Mouse (Mus musculus): ENCODE measurements around the gene Plekhg3.

GRCm38 (mm10) chr12:76615580-76615937 is 84.9 kb downstream of the Plekhg3 start:
- no peak for TF ChIP-seq CTCF (IDR thresholded peaks at IDR 0.05; ENCODE audit: low read depth, low read length)
- TF ChIP-seq TAL1 (conservative IDR thresholded peaks at IDR 0.05; ENCODE audit: low read depth, low read length), result no peak
- TF ChIP-seq GATA1 (IDR thresholded peaks at IDR 0.05; ENCODE audit: borderline replicate concordance, low read length), result no peak
- no peak for TF ChIP-seq POLR2AphosphoS5 (IDR thresholded peaks at IDR 0.05; ENCODE audit: insufficient replicate concordance, low read depth, low read length)
